ENCODE assay signal across 10 mouse cellular contexts in the genomic region with DNA sequence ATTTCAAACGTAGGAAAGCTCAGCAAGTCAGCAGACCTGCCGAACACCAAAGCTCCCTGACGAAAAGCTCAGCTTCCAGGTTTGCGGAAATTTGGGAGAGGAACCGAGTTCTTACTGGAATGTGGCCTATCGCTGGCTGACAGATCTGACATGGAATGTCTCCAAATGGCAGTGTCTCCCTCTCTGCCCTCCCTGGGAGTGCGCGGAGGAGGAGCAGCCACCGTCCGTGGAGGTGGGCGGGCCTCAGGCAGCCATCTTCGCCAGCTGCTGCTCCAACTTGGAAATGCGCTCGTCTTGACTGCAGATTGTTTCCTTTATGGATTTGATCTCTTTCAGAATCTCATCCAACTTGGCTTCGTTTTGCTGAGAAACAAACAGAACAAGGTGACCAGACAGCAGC. TPM values are rescaled to one million over a fixed set of nuclear protein-coding genes. Genes with fewer than 3 reads are reported as not detected.
A peak's percentile ranks its signal among the peaks of the same experiment; 100 is the strongest.
DNase-seq lines count a peak whose midpoint lies in the region; ATAC-seq and TF ChIP-seq lines count a peak whose summit lies in the region.
"Had no signal": no experiment of that assay in that cellular context is flagged by ENCODE, and none has a peak within 500 bp of the region (broad histone marks: within the 10 kb centered on the region; RNA-seq: fewer than 3 reads in every experiment).

No protein-coding gene starts in this region.

- no peaks in the 10 kb centered on the region for H3K27me3 ChIP-seq in embryonic facial prominence, embryonic 13.5 days
- no peaks in the 10 kb centered on the region for H3K27me3 ChIP-seq in embryonic facial prominence, embryonic 10.5 days (replicated peaks; ENCODE audit: low read depth, poor library complexity, severe bottlenecking)
- H3K27me3 ChIP-seq: hindbrain, embryonic 13.5 days had no signal

- 68% methylated on average over 15 of the region's 15 CpGs for WGBS in embryonic facial prominence, embryonic 13.5 days
- WGBS in embryonic facial prominence, embryonic 10.5 days, result 85% methylated on average over 15 of the region's 15 CpGs
- WGBS in bone marrow, adult 2 months, result 92% methylated on average over 15 of the region's 15 CpGs

- DNase-seq in embryonic facial prominence, embryonic 10.5 days (ENCODE audit: low spot score), result no peak
- peak; percentile 35 to 39 for DNase-seq in left cerebral cortex, adult 2 months (ENCODE audit: extremely low spot score in 1 of 2, low spot score in 2 of 2)
- no peak for DNase-seq in left cerebral cortex, postnatal 4 days
- DNase-seq in lung, postnatal 14 days, result peak; percentile 44
- DNase-seq in cerebellum, adult 9-10 months, result no peak
- DNase-seq: cerebellum, adult 9-11 months had no signal

- H3K9me3 ChIP-seq in embryonic facial prominence, embryonic 13.5 days, result no peaks in the 10 kb centered on the region
- H3K9me3 ChIP-seq in embryonic facial prominence, embryonic 10.5 days, result no peaks in the 10 kb centered on the region
- H3K9me3 ChIP-seq: hindbrain, embryonic 13.5 days had no signal

- ATAC-seq in embryonic facial prominence, embryonic 13.5 days (ENCODE audit: insufficient number of reproducible peaks, insufficient read depth, low FRiP score, low TSS enrichment, low read depth), result no peak
- ATAC-seq in activated CD4-positive, CD25-positive, alpha-beta regulatory T cell, adult 4 months, result no peak

- TF ChIP-seq POLR2A in bone marrow, adult 2 months (IDR thresholded peaks at IDR 0.05; ENCODE audit: borderline replicate concordance, control insufficient read depth, low read depth, low read length), result no peak

- peaks cover 73% of the 10 kb centered on the region for H3K36me3 ChIP-seq in embryonic facial prominence, embryonic 13.5 days
- peaks cover 86% of the 10 kb centered on the region for H3K36me3 ChIP-seq in embryonic facial prominence, embryonic 10.5 days (replicated peaks)

- H3K4me2 ChIP-seq in embryonic facial prominence, embryonic 13.5 days, result peak overlapping the region; percentile 14; the same call in 1 of the 2 replicates
- H3K4me2 ChIP-seq: hindbrain, embryonic 13.5 days had no signal

- H3K9ac ChIP-seq in embryonic facial prominence, embryonic 13.5 days, result no peak overlapping the region
- H3K9ac ChIP-seq: hindbrain, embryonic 13.5 days had no signal

- H3K4me3 ChIP-seq in embryonic facial prominence, embryonic 13.5 days, result no peak overlapping the region
- no peak overlapping the region for H3K4me3 ChIP-seq in embryonic facial prominence, embryonic 10.5 days
- H3K4me3 ChIP-seq in left cerebral cortex, adult 2 months, result no peak overlapping the region
- H3K4me3 ChIP-seq in bone marrow, adult 2 months (replicated peaks; ENCODE audit: control insufficient read depth, low read depth, low read length), result no peak overlapping the region
- H3K4me3 ChIP-seq: hindbrain, embryonic 13.5 days had no signal

- H3K27ac ChIP-seq in embryonic facial prominence, embryonic 13.5 days, result peak overlapping the region; percentile 62
- no peak overlapping the region; the same call in 1 of the 2 replicates for H3K27ac ChIP-seq in embryonic facial prominence, embryonic 10.5 days (replicated peaks)
- peak overlapping the region; percentile 47 for H3K27ac ChIP-seq in left cerebral cortex, adult 2 months
- H3K27ac ChIP-seq in bone marrow, adult 2 months (ENCODE audit: control insufficient read depth, insufficient read depth, low read depth, low read length, poor library complexity), result 0 out of 2 replicates have a peak overlapping the region, but pooled peaks have one; percentile 4

- H3K4me1 ChIP-seq in embryonic facial prominence, embryonic 13.5 days, result no peaks in the 10 kb centered on the region
- 0 out of 2 replicates have a peak, but pooled peaks cover 2% of the 10 kb centered on the region for H3K4me1 ChIP-seq in embryonic facial prominence, embryonic 10.5 days
- H3K4me1 ChIP-seq in bone marrow, adult 2 months (ENCODE audit: control insufficient read depth, insufficient read depth, low read length), result peaks cover 12% of the 10 kb centered on the region
- H3K4me1 ChIP-seq: hindbrain, embryonic 13.5 days had no signal

- TF ChIP-seq CTCF in left cerebral cortex, adult 2 months (IDR thresholded peaks at IDR 0.05), result no peak
- TF ChIP-seq CTCF in bone marrow, adult 2 months (IDR thresholded peaks at IDR 0.05; ENCODE audit: control insufficient read depth, insufficient read depth, low read length), result no peak

- intact Hi-C loops in left cerebral cortex, adult 2 months (cut with DNase I), result loop anchor here (1.0 kb wide), 1 partner anchor 71 kb away; no protein-coding TSS in a partner anchor
- intact Hi-C loops in left cerebral cortex, postnatal 4 days (cut with DNase I), result no loop called here

RNA-seq across cellular contexts. Expression of a gene that starts 11.7 kb away (rescaled TPM):
- polyA plus RNA-seq in embryonic facial prominence, embryonic 13.5 days (2015; fragmentation: Nextera tagmentation; extraction: Ambion mirVana), result 2.2 and 2.3 TPM in 2 replicates
- 0.58 and 0.83 TPM in 2 replicates for polyA plus RNA-seq in embryonic facial prominence, embryonic 10.5 days (2016; fragmentation: Nextera tagmentation; extraction: Ambion mirVana)
- 10 to 100 TPM; 25.7 to 28.3 TPM for total RNA-seq in left cerebral cortex, adult 2 months (2021)
- 1 to 10 TPM; 1.5 to 2.7 TPM for total RNA-seq in left cerebral cortex, postnatal 4 days (2021)
- 48.2 and 146 TPM in 2 replicates for polyA plus RNA-seq in bone marrow, adult 2 months (2011; ENCODE audit: insufficient read depth, insufficient read length, low replicate concordance, missing spikeins)
- polyA plus RNA-seq in activated CD4-positive, CD25-positive, alpha-beta regulatory T cell, adult 4 months (2017; shearing (Covaris generic)), result 100 to 1,000 TPM; 629 to 698 TPM

RNA-seq across cellular contexts. Expression of a gene that starts 43.8 kb away (rescaled TPM):
- polyA plus RNA-seq in embryonic facial prominence, embryonic 13.5 days (2015; fragmentation: Nextera tagmentation; extraction: Ambion mirVana), result 109 and 141 TPM in 2 replicates
- polyA plus RNA-seq in embryonic facial prominence, embryonic 10.5 days (2016; fragmentation: Nextera tagmentation; extraction: Ambion mirVana), result 72.7 and 83.3 TPM in 2 replicates
- total RNA-seq in left cerebral cortex, adult 2 months (2021), result 10 to 100 TPM; 21.0 to 25.3 TPM
- 1 to 10 TPM; 3.3 to 4.6 TPM for total RNA-seq in left cerebral cortex, postnatal 4 days (2021)
- polyA plus RNA-seq in bone marrow, adult 2 months (2011; ENCODE audit: insufficient read depth, insufficient read length, low replicate concordance, missing spikeins), result 1.4 and 1.8 TPM in 2 replicates
- not detected for polyA plus RNA-seq in activated CD4-positive, CD25-positive, alpha-beta regulatory T cell, adult 4 months (2017; shearing (Covaris generic))

Comparison
In these comparisons a context has a peak if more than half of its experiments do, and no peak if none do; other contexts are left out.
1. DNase-seq: peak in left cerebral cortex, adult 2 months (2 of 2) and lung, postnatal 14 days (single experiment); none in embryonic facial prominence, embryonic 10.5 days (single experiment), left cerebral cortex, postnatal 4 days (single experiment) and cerebellum, adult 9-10 months (single experiment).
2. RNA of a gene that starts 11.7 kb away (polyA plus RNA-seq): 629 to 698 TPM in activated CD4-positive, CD25-positive, alpha-beta regulatory T cell, adult 4 months and 48.2 to 146 TPM in bone marrow, adult 2 months; 2.2 to 2.3 TPM in embryonic facial prominence, embryonic 13.5 days and 0.58 to 0.83 TPM in embryonic facial prominence, embryonic 10.5 days; every median in the first group is over 10 times any median in the second.
3. RNA of a gene that starts 43.8 kb away (polyA plus RNA-seq): 109 to 141 TPM in embryonic facial prominence, embryonic 13.5 days and 72.7 to 83.3 TPM in embryonic facial prominence, embryonic 10.5 days; 1.4 to 1.8 TPM in bone marrow, adult 2 months and not detected in activated CD4-positive, CD25-positive, alpha-beta regulatory T cell, adult 4 months; every median in the first group is over 10 times any median in the second.